Mouse (Mus musculus): Measurements from ENCODE around the gene Slc9a6.

GRCm38 (mm10) chrX:56697886-56698285 lies 88.3 kb downstream of the Slc9a6 start:
- no peak for TF ChIP-seq CTCF (conservative IDR thresholded peaks at IDR 0.05 in 1 of 2, IDR thresholded peaks at IDR 0.05 in 1 of 2; ENCODE audit: low read depth in 2 of 2, low read length in 2 of 2)
- no peak for TF ChIP-seq MYC (IDR thresholded peaks at IDR 0.05; ENCODE audit: low read depth, low read length)
- TF ChIP-seq MAX (IDR thresholded peaks at IDR 0.05; ENCODE audit: low read length): no peak
- TF ChIP-seq EP300 (IDR thresholded peaks at IDR 0.05; ENCODE audit: low read length): no peak
- TF ChIP-seq ELF1 (IDR thresholded peaks at IDR 0.05; ENCODE audit: low read depth, low read length): no peak
- TF ChIP-seq ZC3H11A (IDR thresholded peaks at IDR 0.05; ENCODE audit: low read depth, low read length): no peak
- TF ChIP-seq MAZ (IDR thresholded peaks at IDR 0.05; ENCODE audit: low read depth, low read length): no peak
- no peak for TF ChIP-seq RCOR1 (conservative IDR thresholded peaks at IDR 0.05; ENCODE audit: low read depth, low read length)
- no peak for TF ChIP-seq POLR2A (IDR thresholded peaks at IDR 0.05; ENCODE audit: low read depth, low read length)
